Mouse (Mus musculus) embryonic fibroblast, embryonic 13.5 days (primary cell): ENCODE measurements around the gene Tas1r1.

Source experiments
- CTCF ChIP-seq: IDR thresholded peaks from 2 replicates; pipeline ENCODE4 v1.5.1; 2011; ENCODE audit warnings: mild to moderate bottlenecking, control low read depth, low read length, moderate library complexity, borderline replicate concordance; ENCODE audit not compliant: insufficient read depth
- POLR2A ChIP-seq: IDR thresholded peaks from 2 replicates; pipeline ENCODE4 v1.6.1; 2011; ENCODE audit warnings: low read depth, mild to moderate bottlenecking, control low read depth, low read length, moderate library complexity

- no peak for TF ChIP-seq CTCF
- TF ChIP-seq POLR2A = no peak
These were observed 9.3 kb downstream of the Tas1r1 start for GRCm38 (mm10) chr4:152029087-152029486.
